Mouse (Mus musculus) limb, embryonic 10.5 days (tissue): ENCODE data around the gene Plekha5. TPM values are rescaled to one million over a fixed set of nuclear protein-coding genes. Genes with fewer than 3 reads are reported as not detected.
"Not testable (repeated sequence)": the region's sequence is repeated elsewhere in the genome, so short reads cannot be mapped to it uniquely, and the experiment has no call there.

Experiments used
- DNase-seq: peaks from one replicate; pipeline ENCODE4 v3.0.0-alpha.2; 2017; ENCODE audit warnings: low spot score
- H3K27ac ChIP-seq: fragments of 300-500 bp; sonication (generic); 2 replicates; pipeline ENCODE4 v1.5.1; 2016; ENCODE audit warnings: mild to moderate bottlenecking
- H3K27me3 ChIP-seq: fragments of 300-500 bp; sonication (generic); 2 replicates; pipeline ENCODE4 v1.6.1; 2016; ENCODE audit warnings: low read depth, mild to moderate bottlenecking; ENCODE audit not compliant: poor library complexity, severe bottlenecking
- H3K36me3 ChIP-seq: fragments of 300-500 bp; sonication (generic); 2 replicates; pipeline ENCODE4 v1.6.1; 2016; ENCODE audit warnings: mild to moderate bottlenecking, moderate library complexity
- H3K4me1 ChIP-seq: fragments of 300-500 bp; sonication (generic); 2 replicates; pipeline ENCODE4 v1.6.1; 2016
- H3K4me3 ChIP-seq: fragments of 300-500 bp; sonication (generic); 2 replicates; pipeline ENCODE4 v1.5.1; 2016; ENCODE audit warnings: mild to moderate bottlenecking, moderate library complexity
- H3K9me3 ChIP-seq: fragments of 300-500 bp; sonication (generic); replicated peaks from 2 replicates; pipeline ENCODE4 v1.6.1; 2016; ENCODE audit warnings: mild to moderate bottlenecking
- WGBS: fragments of 180-500 bp; shearing (Covaris S2); methylation state at CpG from one replicate; pipeline ENCODE4 v1.1.7; 2016; 5-methylcytosine and 5-hydroxymethylcytosine counted together
- polyA plus RNA-seq: library from polyadenylated mRNA; unstranded; fragments of >200 nt; fragmentation: Nextera tagmentation; extraction: Ambion mirVana; gene quantifications from 2 replicates; pipeline ENCODE4 v1.2.1, GENCODE M21; 2016

The Plekha5 gene
- polyA plus RNA-seq, 1 experiment from 2014 or later = 44.3 TPM

- Histone ChIP-seq H3K36me3 (peaks cover 67% of the 10 kb centered on the region), H3K27ac (no peak overlapping the region), H3K4me1 (no peaks in the 10 kb centered on the region), H3K27me3 (no peaks in the 10 kb centered on the region), H3K4me3 (no peak overlapping the region), H3K9me3 (no peaks in the 10 kb centered on the region)
- 83% methylated on average over 4 of the region's 4 CpGs for WGBS
- no peak for DNase-seq
Measured at GRCm38 (mm10) chr6:140554261-140554660, 130.4 kb downstream of the Plekha5 start.

GRCm38 (mm10) chr6:140559411-140559810 lies 135.6 kb downstream of the Plekha5 start:
- Histone ChIP-seq H3K4me3 (no peak overlapping the region), H3K27ac (no peak overlapping the region), H3K4me1 (0 out of 2 replicates have a peak, but pooled peaks cover 4% of the 10 kb centered on the region), H3K27me3 (no peaks in the 10 kb centered on the region), H3K9me3 (no peaks in the 10 kb centered on the region), H3K36me3 (peaks cover 37% of the 10 kb centered on the region)
- DNase-seq = no peak
- WGBS = 94% methylated on average over 6 of the region's 6 CpGs

- Histone ChIP-seq H3K4me3 (no peak overlapping the region), H3K36me3 (peaks cover 32% of the 10 kb centered on the region), H3K4me1 (0 out of 2 replicates have a peak, but pooled peaks cover 4% of the 10 kb centered on the region), H3K27ac (no peak overlapping the region), H3K27me3 (no peaks in the 10 kb centered on the region), H3K9me3 (no peaks in the 10 kb centered on the region)
- no peak for DNase-seq
- WGBS = 89% methylated on average over 9 of the region's 9 CpGs
Measured at GRCm38 (mm10) chr6:140561151-140561916, 137.5 kb downstream of the Plekha5 start.

DNA sequence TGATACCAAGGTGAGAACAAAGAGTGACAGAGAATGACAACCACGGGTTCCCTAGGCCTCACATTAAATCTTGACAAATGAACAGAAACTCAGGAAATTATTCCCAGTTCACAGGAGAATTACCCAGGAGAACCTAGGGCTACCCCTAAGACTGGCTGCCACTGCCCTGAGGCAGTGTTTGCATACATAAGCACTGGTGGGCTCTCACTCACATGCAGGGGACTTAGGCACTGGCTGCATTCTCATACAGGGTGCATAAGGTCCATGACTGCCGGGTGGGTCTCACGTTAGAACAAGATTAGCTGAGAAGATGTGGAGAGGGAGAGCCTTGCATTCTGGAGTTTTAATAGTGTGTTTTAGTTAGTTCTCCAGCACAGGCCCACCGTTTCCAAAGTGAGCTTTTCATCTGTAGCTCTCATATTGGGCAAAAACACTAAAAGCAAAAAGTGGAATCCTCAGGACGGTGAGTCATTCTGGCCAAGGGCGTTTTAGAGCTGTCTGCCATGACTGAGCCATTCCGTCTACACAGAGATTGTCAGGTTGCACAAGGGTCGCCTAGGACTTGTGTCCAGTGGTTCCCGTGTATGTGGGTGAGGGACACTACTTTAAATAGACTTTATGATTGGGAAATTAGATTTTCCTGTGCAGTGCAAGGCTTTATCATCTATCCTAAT lies 138.2 kb downstream of the Plekha5 start:
- WGBS = 89% methylated on average over 9 of the region's 9 CpGs
- H3K9me3 ChIP-seq = no peaks in the 10 kb centered on the region
- H3K4me1 ChIP-seq = peaks cover 8% of the 10 kb centered on the region; the same call in 1 of the 2 replicates
- peaks cover 32% of the 10 kb centered on the region for H3K36me3 ChIP-seq
- no peak for DNase-seq
- H3K27me3 ChIP-seq = no peaks in the 10 kb centered on the region
- H3K27ac ChIP-seq = no peak overlapping the region
- H3K4me3 ChIP-seq = no peak overlapping the region

- DNase-seq = no peak
- Histone ChIP-seq H3K4me1 (peaks cover 10% of the 10 kb centered on the region), H3K4me3 (no peak overlapping the region), H3K27ac (no peak overlapping the region), H3K27me3 (no peaks in the 10 kb centered on the region), H3K36me3 (peaks cover 53% of the 10 kb centered on the region), H3K9me3 (no peaks in the 10 kb centered on the region)
- WGBS = 79% methylated on average over 2 of the region's 2 CpGs
Measured at GRCm38 (mm10) chr6:140567199-140567598, 143.3 kb downstream of the Plekha5 start.

GRCm38 (mm10) chr6:140567897-140568296 lies 144.0 kb downstream of the Plekha5 start:
- Histone ChIP-seq H3K27me3 (no peaks in the 10 kb centered on the region), H3K4me1 (peaks cover 10% of the 10 kb centered on the region), H3K4me3 (no peak overlapping the region), H3K27ac (no peak overlapping the region), H3K9me3 (no peaks in the 10 kb centered on the region), H3K36me3 (peaks cover 60% of the 10 kb centered on the region)
- no peak for DNase-seq
- WGBS = 84% methylated on average over 2 of the region's 2 CpGs

DNA sequence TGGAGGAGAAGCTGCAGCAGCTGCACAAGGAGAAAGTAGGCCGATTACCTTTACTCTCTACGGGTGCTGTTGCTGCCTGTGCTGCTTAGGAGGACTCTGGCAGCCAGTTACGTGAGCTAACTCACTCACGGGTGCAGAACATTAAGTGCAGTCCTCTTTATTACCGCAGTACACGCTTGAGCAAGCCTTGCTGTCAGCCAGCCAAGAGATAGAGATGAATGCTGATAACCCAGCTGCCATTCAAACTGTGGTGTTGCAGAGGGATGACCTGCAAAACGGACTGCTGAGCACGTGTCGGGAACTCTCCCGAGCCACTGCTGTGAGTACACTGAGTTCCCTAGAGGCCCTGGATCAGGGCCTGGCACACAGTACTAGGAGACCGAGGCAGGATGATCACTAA lies 146.3 kb downstream of the Plekha5 start:
- Histone ChIP-seq H3K4me3 (no peak overlapping the region), H3K27me3 (no peaks in the 10 kb centered on the region), H3K4me1 (peaks cover 10% of the 10 kb centered on the region), H3K27ac (no peak overlapping the region), H3K9me3 (no peaks in the 10 kb centered on the region), H3K36me3 (peaks cover 72% of the 10 kb centered on the region)
- DNase-seq = no peak
- 93% methylated on average over 11 of the region's 11 CpGs for WGBS

- H3K9me3 ChIP-seq = no peaks in the 10 kb centered on the region
- H3K36me3 ChIP-seq = peaks cover 85% of the 10 kb centered on the region
- no peak overlapping the region for H3K4me3 ChIP-seq
- no peaks in the 10 kb centered on the region for H3K27me3 ChIP-seq
- H3K27ac ChIP-seq = no peak overlapping the region
- DNase-seq = no peak
- H3K4me1 ChIP-seq = no peaks in the 10 kb centered on the region
- 95% methylated on average over 3 of the region's 3 CpGs for WGBS
Measured at GRCm38 (mm10) chr6:140574943-140575342, 151.1 kb downstream of the Plekha5 start.

DNA sequence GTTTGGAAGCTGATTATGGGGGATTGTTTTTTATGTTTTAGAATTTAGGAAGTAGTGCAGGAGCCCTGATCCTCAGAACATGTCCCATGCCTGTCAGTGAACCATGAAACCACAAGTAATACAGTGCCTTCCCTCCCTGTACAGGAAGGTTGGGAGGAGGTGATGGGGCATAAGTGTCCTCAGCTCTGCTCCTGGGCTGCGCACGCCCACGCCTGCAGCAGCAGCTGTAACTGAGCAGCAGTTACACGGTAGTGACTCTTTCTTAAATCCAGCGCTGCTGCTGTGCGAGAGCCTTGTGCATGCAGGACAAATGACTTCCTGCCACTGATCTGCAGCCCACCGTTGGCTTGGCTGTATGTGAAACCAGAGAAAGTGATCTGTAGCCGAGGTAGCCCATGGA lies 152.3 kb downstream of the Plekha5 start:
- H3K27me3 ChIP-seq = no peaks in the 10 kb centered on the region
- no peak for DNase-seq
- H3K9me3 ChIP-seq = no peaks in the 10 kb centered on the region
- no peak overlapping the region for H3K4me3 ChIP-seq
- peaks cover 82% of the 10 kb centered on the region for H3K36me3 ChIP-seq
- WGBS = 80% methylated on average over 8 of the region's 8 CpGs
- no peak overlapping the region for H3K27ac ChIP-seq
- no peaks in the 10 kb centered on the region for H3K4me1 ChIP-seq

GRCm38 (mm10) chr6:140576961-140577821 lies 153.3 kb downstream of the Plekha5 start:
- Histone ChIP-seq H3K36me3 (peaks cover 77% of the 10 kb centered on the region), H3K4me1 (no peaks in the 10 kb centered on the region), H3K9me3 (no peaks in the 10 kb centered on the region), H3K4me3 (no peak overlapping the region), H3K27me3 (no peaks in the 10 kb centered on the region), H3K27ac (no peak overlapping the region)
- 88% methylated on average over 18 of the region's 18 CpGs for WGBS
- DNase-seq = no peak

DNA sequence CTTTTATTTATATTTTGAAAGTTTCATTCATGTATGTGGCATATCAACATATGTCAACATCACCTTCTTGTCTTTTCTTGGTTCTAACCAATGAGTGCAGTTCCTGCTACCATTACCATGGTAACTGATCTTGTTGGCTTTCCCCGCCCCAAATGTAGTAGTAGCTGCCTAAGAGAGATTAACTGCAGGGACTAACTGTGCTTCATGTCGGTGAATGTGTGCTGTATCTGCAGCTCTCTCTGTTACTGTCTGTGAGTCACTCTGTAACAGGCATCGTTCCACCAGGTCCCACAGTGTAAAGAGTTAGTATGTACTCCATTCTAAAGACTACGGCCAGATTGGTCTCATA lies 153.9 kb downstream of the Plekha5 start:
- Histone ChIP-seq H3K36me3 (peaks cover 75% of the 10 kb centered on the region), H3K4me1 (no peaks in the 10 kb centered on the region), H3K27ac (no peak overlapping the region), H3K4me3 (no peak overlapping the region), H3K27me3 (no peaks in the 10 kb centered on the region), H3K9me3 (no peaks in the 10 kb centered on the region)
- WGBS = 92% methylated on average over 4 of the region's 4 CpGs
- DNase-seq = no peak

- DNase-seq, H3K9me3 ChIP-seq, H3K4me1 ChIP-seq, H3K27ac ChIP-seq, H3K4me3 ChIP-seq, H3K27me3 ChIP-seq: not testable (repeated sequence)
- H3K36me3 ChIP-seq = peaks cover 71% of the 10 kb centered on the region
Measured at GRCm38 (mm10) chr6:140578985-140579384, 155.1 kb downstream of the Plekha5 start.

- no peak for DNase-seq
- H3K4me1 ChIP-seq = no peaks in the 10 kb centered on the region
- no peak overlapping the region for H3K4me3 ChIP-seq
- H3K27me3 ChIP-seq = no peaks in the 10 kb centered on the region
- H3K9me3 ChIP-seq = no peaks in the 10 kb centered on the region
- no peak overlapping the region for H3K27ac ChIP-seq
- WGBS = 93% methylated on average over 4 of the region's 4 CpGs
- H3K36me3 ChIP-seq = peaks cover 66% of the 10 kb centered on the region
Measured at GRCm38 (mm10) chr6:140580170-140580569, 156.3 kb downstream of the Plekha5 start.
